Mouse (Mus musculus) brain, embryonic 14.5 days (tissue): ENCODE measurements around the gene Ivd.

Source experiments
- CTCF ChIP-seq: fragments of 200-500 bp; IDR thresholded peaks from 2 replicates; pipeline ENCODE4 v1.5.1; 2012; ENCODE audit warnings: inconsistent platforms, mild to moderate bottlenecking, moderate library complexity, borderline replicate concordance; ENCODE audit not compliant: insufficient read depth, insufficient read length; ENCODE audit errors: extremely low read depth
- POLR2A ChIP-seq: fragments of 200-500 bp; IDR thresholded peaks from 2 replicates; pipeline ENCODE4 v1.6.1; 2012; ENCODE audit warnings: mild to moderate bottlenecking, inconsistent platforms, borderline replicate concordance; ENCODE audit not compliant: poor library complexity, insufficient read depth, insufficient read length, severe bottlenecking; ENCODE audit errors: extremely low read depth

GRCm38 (mm10) chr2:118905433-118906117, 43.8 kb downstream of the Ivd start:
- TF ChIP-seq POLR2A (no peak), CTCF (no peak)
